Mouse (Mus musculus): Measurements from ENCODE around the gene Mroh8. TPM values are rescaled to one million over a fixed set of nuclear protein-coding genes. Genes with fewer than 3 reads are reported as not detected.

The Mroh8 gene
- polyA plus RNA-seq, 1 experiment, result 71.3 TPM

DNA sequence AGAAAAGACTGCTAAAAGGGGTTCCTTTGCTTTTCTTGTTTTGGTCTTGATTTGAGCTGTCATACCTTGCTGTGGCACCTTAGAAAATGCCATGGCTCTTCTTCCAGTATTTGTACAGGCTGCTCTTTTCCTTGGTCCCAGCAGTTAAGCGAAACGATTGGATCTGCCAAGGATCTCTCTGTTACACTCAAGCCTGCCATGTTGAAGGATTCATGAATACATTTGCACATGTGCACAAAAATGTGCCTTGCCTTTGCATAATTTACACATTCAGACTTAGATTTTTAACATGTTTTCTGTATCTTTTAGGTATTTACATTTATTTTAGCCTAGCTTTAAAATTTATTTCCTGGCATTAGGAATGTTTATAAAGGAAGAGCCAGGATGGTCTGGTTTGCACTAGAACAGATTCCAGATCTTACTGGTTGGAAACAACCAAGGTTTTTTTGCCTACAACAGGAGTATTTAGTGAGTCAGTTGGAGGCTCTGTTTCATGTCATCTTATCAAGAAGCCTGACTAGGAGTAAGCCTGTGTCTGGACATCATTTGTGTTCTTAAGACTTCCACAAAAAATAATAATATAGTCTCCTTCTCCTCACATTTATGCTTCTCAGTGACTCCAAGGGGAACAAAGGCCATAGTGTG, 29.0 kb upstream of the Mroh8 start:
- peaks cover 3% of the 10 kb centered on the region for H3K36me3 ChIP-seq (ENCODE audit: control insufficient read depth, insufficient read depth, low read length)
- no peaks in the 10 kb centered on the region for H3K27me3 ChIP-seq (ENCODE audit: control insufficient read depth, insufficient read depth, low read length)
- TF ChIP-seq POLR2A (IDR thresholded peaks at IDR 0.05; ENCODE audit: control insufficient read depth, low read depth, low read length) (no peak), CTCF (IDR thresholded peaks at IDR 0.05; ENCODE audit: control insufficient read depth, insufficient read depth, insufficient replicate concordance, low read depth, low read length) (no peak)
- no peaks in the 10 kb centered on the region for H3K4me1 ChIP-seq (ENCODE audit: control insufficient read depth, insufficient read depth, low read length)
- H3K27ac ChIP-seq (ENCODE audit: control insufficient read depth, insufficient read depth, low read depth, low read length), result no peak overlapping the region
- H3K4me3 ChIP-seq (ENCODE audit: control insufficient read depth, low read depth, low read length), result no peak overlapping the region

DNA sequence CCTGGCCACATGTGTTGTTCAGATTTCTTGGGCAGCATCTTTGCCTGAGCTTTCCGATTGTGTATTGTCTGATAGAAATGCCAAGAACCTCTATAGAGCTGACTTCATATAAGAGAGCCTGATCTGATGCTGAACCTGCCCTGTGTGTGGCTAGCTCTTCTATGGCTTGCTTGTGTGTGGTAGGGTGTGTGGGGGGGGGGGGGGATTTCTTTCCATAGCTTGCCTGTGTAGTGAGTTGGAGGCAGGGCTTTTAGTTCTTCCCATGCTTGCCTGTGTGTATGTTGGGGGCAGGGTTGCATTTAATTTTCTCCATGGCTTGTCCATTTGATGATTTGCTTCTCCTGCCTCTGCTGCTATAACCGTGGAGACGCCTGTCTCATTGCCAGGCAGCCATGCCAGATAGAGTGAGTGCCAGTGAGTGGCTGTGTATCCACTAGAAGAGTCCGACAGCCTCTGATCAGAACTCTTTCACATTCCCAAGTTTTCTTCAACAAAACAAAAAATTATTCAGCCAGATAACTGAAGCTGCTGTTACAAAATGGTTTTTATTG, 28.4 kb upstream of the Mroh8 start:
- no peak overlapping the region for H3K27ac ChIP-seq (ENCODE audit: control insufficient read depth, insufficient read depth, low read depth, low read length)

DNA sequence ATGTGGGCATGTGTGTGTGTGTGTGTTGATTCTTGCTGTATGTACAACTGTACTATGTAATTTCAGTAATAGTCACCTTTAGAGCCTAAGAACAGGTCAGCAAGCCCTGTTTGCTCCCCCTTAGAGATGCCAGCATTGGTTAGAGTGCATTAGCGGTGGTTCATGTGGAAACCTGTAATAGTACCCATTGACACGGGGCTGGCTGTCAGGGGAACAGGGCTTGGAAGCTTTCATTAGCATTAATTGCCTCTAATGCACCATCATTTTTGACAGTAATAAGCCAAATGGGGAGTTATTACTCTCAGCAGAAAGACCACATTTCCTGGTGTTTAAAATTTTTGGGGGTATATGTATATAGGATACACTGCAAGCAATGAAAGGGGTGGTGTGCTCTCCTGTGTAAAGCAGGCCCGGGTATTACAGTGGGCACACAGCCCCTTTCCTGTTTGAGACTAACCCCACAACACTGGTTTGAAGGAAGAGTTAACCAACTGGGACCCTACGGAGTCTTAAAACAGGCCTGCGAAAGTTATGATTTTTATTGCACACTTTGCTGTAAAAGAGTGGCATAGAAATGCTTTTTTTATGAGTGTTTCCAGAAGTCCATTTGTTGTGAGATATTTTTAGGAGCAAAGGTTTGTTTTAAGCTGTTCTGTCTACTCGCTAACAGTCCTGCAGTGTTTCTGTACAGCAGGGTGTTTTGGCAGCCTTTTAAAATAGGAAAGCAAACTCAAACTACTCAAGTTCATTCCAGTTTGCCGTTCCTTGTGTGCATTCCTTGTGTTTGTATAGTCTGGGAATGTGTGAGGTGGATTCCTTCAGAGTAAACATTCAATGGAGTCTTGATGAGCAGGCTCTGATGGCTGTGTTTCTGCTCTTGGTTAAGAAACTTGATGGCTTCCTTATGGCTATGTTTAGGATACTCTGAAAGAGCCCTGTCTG, 27.0 kb upstream of the Mroh8 start:
- Histone ChIP-seq H3K4me1 (ENCODE audit: control insufficient read depth, insufficient read depth, low read length) (no peaks in the 10 kb centered on the region), H3K4me3 (ENCODE audit: control insufficient read depth, low read depth, low read length) (no peak overlapping the region), H3K27ac (ENCODE audit: control insufficient read depth, insufficient read depth, low read depth, low read length) (no peak overlapping the region), H3K36me3 (ENCODE audit: control insufficient read depth, insufficient read depth, low read length) (no peaks in the 10 kb centered on the region; the same call in 1 of the 2 replicates), H3K27me3 (ENCODE audit: control insufficient read depth, insufficient read depth, low read length) (no peaks in the 10 kb centered on the region)
- TF ChIP-seq CTCF (IDR thresholded peaks at IDR 0.05; ENCODE audit: control insufficient read depth, insufficient read depth, insufficient replicate concordance, low read depth, low read length), result no peak

More for the DNA sequence above, 28.4 kb upstream of the Mroh8 start:
- Histone ChIP-seq H3K27me3 (ENCODE audit: control insufficient read depth, insufficient read depth, low read length) (no peaks in the 10 kb centered on the region), H3K4me1 (ENCODE audit: control insufficient read depth, insufficient read depth, low read length) (no peaks in the 10 kb centered on the region), H3K36me3 (ENCODE audit: control insufficient read depth, insufficient read depth, low read length) (peaks cover 3% of the 10 kb centered on the region), H3K4me3 (ENCODE audit: control insufficient read depth, low read depth, low read length) (no peak overlapping the region)
- TF ChIP-seq CTCF (IDR thresholded peaks at IDR 0.05; ENCODE audit: control insufficient read depth, insufficient read depth, insufficient replicate concordance, low read depth, low read length), result no peak
- no peak for TF ChIP-seq POLR2A (IDR thresholded peaks at IDR 0.05; ENCODE audit: control insufficient read depth, low read depth, low read length)

DNA sequence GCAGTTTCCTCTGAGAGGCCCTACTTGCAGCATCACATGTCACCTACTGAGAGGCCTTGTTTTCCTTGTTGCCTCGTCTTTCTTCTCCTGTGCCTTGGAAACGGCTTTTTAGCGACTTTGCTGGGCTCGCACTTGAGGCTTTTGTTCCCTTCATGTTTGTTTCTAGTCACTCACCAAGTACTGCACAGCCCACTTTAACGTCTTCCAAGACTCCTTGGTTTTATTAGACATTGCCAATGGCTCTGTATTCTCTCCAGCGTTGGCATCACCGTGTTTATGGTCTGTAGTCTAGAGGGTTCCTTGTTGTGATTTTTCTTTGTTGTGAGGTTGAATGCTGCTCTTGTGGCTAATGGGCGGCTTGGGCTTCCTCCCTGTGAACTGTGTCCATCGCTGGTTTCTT, 23.7 kb upstream of the Mroh8 start:
- TF ChIP-seq CTCF (IDR thresholded peaks at IDR 0.05; ENCODE audit: control insufficient read depth, insufficient read depth, insufficient replicate concordance, low read depth, low read length) (no peak), POLR2A (IDR thresholded peaks at IDR 0.05; ENCODE audit: control insufficient read depth, low read depth, low read length) (no peak)
- Histone ChIP-seq H3K4me1 (ENCODE audit: control insufficient read depth, insufficient read depth, low read length) (no peaks in the 10 kb centered on the region), H3K4me3 (ENCODE audit: control insufficient read depth, low read depth, low read length) (no peak overlapping the region), H3K27ac (ENCODE audit: control insufficient read depth, insufficient read depth, low read depth, low read length) (no peak overlapping the region), H3K27me3 (ENCODE audit: control insufficient read depth, insufficient read depth, low read length) (no peaks in the 10 kb centered on the region), H3K36me3 (ENCODE audit: control insufficient read depth, insufficient read depth, low read length) (no peaks in the 10 kb centered on the region; the same call in none of the 2 replicates)

DNA sequence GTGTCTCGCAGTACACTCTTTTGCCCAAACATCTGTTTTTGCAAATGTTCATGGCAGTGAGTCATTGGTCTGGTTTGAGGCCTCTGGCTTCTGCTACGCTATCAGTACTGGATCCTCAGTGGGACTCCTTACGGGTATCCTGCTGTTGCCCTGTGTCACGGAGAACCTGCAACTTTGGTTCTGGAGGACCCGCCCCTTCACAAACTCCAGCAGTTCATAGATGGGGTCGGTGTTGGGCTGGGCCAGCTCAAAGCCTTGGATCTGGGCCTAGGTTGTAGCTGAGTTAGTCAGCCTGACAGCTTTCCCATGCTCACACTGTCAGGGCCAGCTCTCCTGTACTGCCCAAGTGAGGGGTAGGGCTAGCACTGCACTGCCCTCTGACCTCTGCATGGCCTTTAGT, 20.7 kb upstream of the Mroh8 start:
- Histone ChIP-seq H3K4me3 (ENCODE audit: control insufficient read depth, low read depth, low read length) (no peak overlapping the region), H3K27ac (ENCODE audit: control insufficient read depth, insufficient read depth, low read depth, low read length) (no peak overlapping the region), H3K4me1 (ENCODE audit: control insufficient read depth, insufficient read depth, low read length) (no peaks in the 10 kb centered on the region), H3K27me3 (ENCODE audit: control insufficient read depth, insufficient read depth, low read length) (no peaks in the 10 kb centered on the region), H3K36me3 (ENCODE audit: control insufficient read depth, insufficient read depth, low read length) (peaks cover 2% of the 10 kb centered on the region)
- no peak for TF ChIP-seq CTCF (IDR thresholded peaks at IDR 0.05; ENCODE audit: control insufficient read depth, insufficient read depth, insufficient replicate concordance, low read depth, low read length)
- no peak for TF ChIP-seq POLR2A (IDR thresholded peaks at IDR 0.05; ENCODE audit: control insufficient read depth, low read depth, low read length)

DNA sequence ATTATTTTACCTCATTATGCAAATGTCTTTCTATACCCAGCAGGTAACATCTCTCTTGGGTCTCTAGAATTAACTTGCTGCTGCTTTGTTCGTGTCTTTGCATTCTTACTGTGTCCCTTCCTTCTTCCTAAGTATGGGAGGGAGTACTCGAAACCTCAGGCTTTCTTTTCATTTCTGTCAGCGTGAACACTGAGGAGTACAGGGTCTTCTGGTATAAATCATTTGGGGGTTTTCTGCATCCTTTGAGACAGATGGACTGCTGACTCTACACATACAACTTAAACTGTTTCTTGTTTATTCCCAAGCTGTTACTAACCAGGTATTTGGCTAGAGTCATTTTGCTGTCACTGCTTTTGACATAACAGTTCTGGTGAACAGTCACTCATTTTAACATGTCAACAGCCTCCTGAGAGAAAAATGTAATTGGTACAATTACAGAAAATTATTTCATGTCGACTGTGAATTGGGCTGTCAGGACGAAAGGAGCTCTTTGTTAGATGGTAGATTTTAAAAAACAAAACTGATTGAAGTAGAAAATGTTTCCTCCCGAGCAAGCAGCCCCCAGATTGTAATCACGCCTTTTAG, 16.8 kb upstream of the Mroh8 start:
- Histone ChIP-seq H3K36me3 (ENCODE audit: control insufficient read depth, insufficient read depth, low read length) (peaks cover 4% of the 10 kb centered on the region), H3K4me1 (ENCODE audit: control insufficient read depth, insufficient read depth, low read length) (no peaks in the 10 kb centered on the region), H3K27me3 (ENCODE audit: control insufficient read depth, insufficient read depth, low read length) (no peaks in the 10 kb centered on the region), H3K27ac (ENCODE audit: control insufficient read depth, insufficient read depth, low read depth, low read length) (no peak overlapping the region), H3K4me3 (ENCODE audit: control insufficient read depth, low read depth, low read length) (no peak overlapping the region)
- TF ChIP-seq CTCF (IDR thresholded peaks at IDR 0.05; ENCODE audit: control insufficient read depth, insufficient read depth, insufficient replicate concordance, low read depth, low read length) (no peak), POLR2A (IDR thresholded peaks at IDR 0.05; ENCODE audit: control insufficient read depth, low read depth, low read length) (no peak)

DNA sequence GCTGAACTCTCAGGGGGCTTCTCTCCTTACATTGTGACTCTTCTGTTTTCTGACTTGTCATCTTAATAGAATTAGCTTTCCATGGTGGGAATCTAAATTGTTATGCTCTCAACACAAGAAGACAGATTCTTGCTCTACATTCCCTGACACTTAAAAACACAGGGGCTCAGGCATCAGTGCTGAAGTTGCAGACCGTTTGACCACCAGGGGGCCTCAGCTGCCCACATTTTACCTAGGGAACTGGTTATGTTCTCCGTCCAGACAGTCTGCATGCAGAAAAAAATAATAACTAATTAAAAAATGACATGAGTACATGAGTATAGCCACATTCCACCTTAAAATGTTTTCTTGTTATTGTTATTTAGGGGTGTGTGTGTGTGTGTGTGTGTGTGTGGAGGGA, 12.7 kb upstream of the Mroh8 start:
- H3K27ac ChIP-seq (ENCODE audit: control insufficient read depth, insufficient read depth, low read depth, low read length), result no peak overlapping the region
- TF ChIP-seq CTCF (IDR thresholded peaks at IDR 0.05; ENCODE audit: control insufficient read depth, insufficient read depth, insufficient replicate concordance, low read depth, low read length) (peak; percentile 58; the same call in 1 of the 2 replicates), POLR2A (IDR thresholded peaks at IDR 0.05; ENCODE audit: control insufficient read depth, low read depth, low read length) (no peak)
- no peak overlapping the region for H3K4me3 ChIP-seq (ENCODE audit: control insufficient read depth, low read depth, low read length)
- H3K36me3 ChIP-seq (ENCODE audit: control insufficient read depth, insufficient read depth, low read length), result peaks cover 8% of the 10 kb centered on the region
- H3K4me1 ChIP-seq (ENCODE audit: control insufficient read depth, insufficient read depth, low read length), result no peaks in the 10 kb centered on the region
- no peaks in the 10 kb centered on the region for H3K27me3 ChIP-seq (ENCODE audit: control insufficient read depth, insufficient read depth, low read length)
